Mouse (Mus musculus) neural tube, embryonic 13.5 days (tissue): ENCODE measurements around the gene Gm3542. TPM values are rescaled to one million over a fixed set of nuclear protein-coding genes. Genes with fewer than 3 reads are reported as not detected.
"Not testable (repeated sequence)": the region's sequence is repeated elsewhere in the genome, so short reads cannot be mapped to it uniquely, and the experiment has no call there.

Experiments used
- ATAC-seq: fragments of 200-750 bp; cut with Nextera tagmentation; 2 replicates; pipeline ENCODE4 v1.8.0; 2017; ENCODE audit warnings: low read depth, mild to moderate bottlenecking, moderate TSS enrichment, moderate library complexity
- H3K27ac ChIP-seq: fragments of 300-500 bp; sonication (generic); replicated peaks from 2 replicates; pipeline ENCODE4 v1.5.1; 2015; ENCODE audit warnings: moderate library complexity, mild to moderate bottlenecking, inconsistent platforms
- H3K27me3 ChIP-seq: fragments of 300-500 bp; sonication (generic); 2 replicates; pipeline ENCODE4 v1.6.1; 2015; ENCODE audit warnings: mild to moderate bottlenecking, inconsistent platforms
- H3K36me3 ChIP-seq: fragments of 300-500 bp; sonication (generic); 2 replicates; pipeline ENCODE4 v1.6.1; 2015; ENCODE audit warnings: mild to moderate bottlenecking, inconsistent platforms
- H3K4me1 ChIP-seq: fragments of 300-500 bp; sonication (generic); replicated peaks from 2 replicates; pipeline ENCODE4 v1.6.1; 2015; ENCODE audit warnings: inconsistent platforms
- H3K4me2 ChIP-seq: fragments of 300-500 bp; sonication (generic); 2 replicates; pipeline ENCODE4 v1.6.1; 2015; ENCODE audit warnings: inconsistent platforms, mild to moderate bottlenecking, moderate library complexity
- H3K4me3 ChIP-seq: fragments of 300-500 bp; sonication (generic); 2 replicates; pipeline ENCODE4 v1.5.1; 2015; ENCODE audit warnings: mild to moderate bottlenecking, inconsistent platforms
- H3K9ac ChIP-seq: fragments of 300-500 bp; sonication (generic); 2 replicates; pipeline ENCODE4 v1.6.1; 2015; ENCODE audit warnings: moderate library complexity, mild to moderate bottlenecking, inconsistent platforms
- H3K9me3 ChIP-seq: fragments of 300-500 bp; sonication (generic); 2 replicates; pipeline ENCODE4 v1.6.1; 2016; ENCODE audit warnings: inconsistent platforms
- WGBS: fragments of 180-500 bp; shearing (Covaris S2); methylation state at CpG from one replicate; pipeline ENCODE4 v1.1.7; 2015; 5-methylcytosine and 5-hydroxymethylcytosine counted together
- polyA plus RNA-seq: library from polyadenylated mRNA; unstranded; fragments of >200 nt; fragmentation: Nextera tagmentation; extraction: Ambion mirVana; gene quantifications from 2 replicates; pipeline ENCODE4 v1.2.1, GENCODE M21; 2015

The Gm3542 gene
- not detected in 2 replicates for polyA plus RNA-seq

DNA sequence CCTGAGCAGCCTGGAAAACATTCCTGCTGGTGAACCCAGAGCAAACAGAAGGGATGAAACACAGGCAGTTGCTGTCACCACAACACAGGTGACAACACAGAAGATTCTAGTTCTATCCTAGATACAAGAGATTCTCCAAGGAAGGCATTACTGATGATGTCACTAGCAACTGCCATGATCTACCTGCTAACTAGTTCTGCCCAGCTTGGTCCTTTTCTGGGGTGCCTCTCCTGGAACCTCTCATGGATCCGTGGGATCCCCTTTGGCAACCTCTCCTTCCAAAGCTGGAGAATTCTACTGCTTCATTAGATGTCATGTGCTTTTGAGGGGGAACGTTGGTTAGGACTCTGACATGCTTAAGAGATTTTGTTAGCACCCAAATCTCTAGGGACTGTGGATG is at the start of gene Gm3542:
Gene Gm3542, minus strand, starts transcription at position 101 of the 400 bp plus-strand sequence.
- not testable (repeated sequence) for H3K36me3 ChIP-seq, H3K9me3 ChIP-seq, H3K9ac ChIP-seq, H3K4me2 ChIP-seq, H3K4me1 ChIP-seq, ATAC-seq, H3K27ac ChIP-seq, H3K27me3 ChIP-seq, H3K4me3 ChIP-seq
- WGBS = no CpG with 5 or more reads among the region's 2 CpGs

Other genes with a start within 250 kb of the Gm3542 start
- not detected in 2 replicates for gene Gm8279, start 203.4 kb downstream of the Gm3542 start, polyA plus RNA-seq
- gene Gm3317, start 170.4 kb downstream of the Gm3542 start, polyA plus RNA-seq = not detected in 2 replicates
- not detected in 2 replicates for gene Gm8271, start 149.1 kb downstream of the Gm3542 start, polyA plus RNA-seq
- not detected in 2 replicates for gene Gm3526, start 74.3 kb downstream of the Gm3542 start, polyA plus RNA-seq
- gene Gm3500, start 54.1 kb upstream of the Gm3542 start, polyA plus RNA-seq = 0.68 and 0.77 TPM in 2 replicates
- 2.2 and 2.6 TPM in 2 replicates for gene Gm3194, start 120.5 kb upstream of the Gm3542 start, polyA plus RNA-seq
- not detected in 2 replicates for gene Gm8246, start 142.9 kb upstream of the Gm3542 start, polyA plus RNA-seq
- gene Gm3187, start 149.3 kb upstream of the Gm3542 start, polyA plus RNA-seq = not detected in 2 replicates
- gene Gm3488, start 166.7 kb upstream of the Gm3542 start, polyA plus RNA-seq = 11.2 and 11.7 TPM in 2 replicates
- gene Gm3532, start 203.6 kb upstream of the Gm3542 start, polyA plus RNA-seq = 0.17 TPM in 1 of 2 replicates, not detected in the other